ENCODE assay signal across 8 mouse cellular contexts in the genomic region with DNA sequence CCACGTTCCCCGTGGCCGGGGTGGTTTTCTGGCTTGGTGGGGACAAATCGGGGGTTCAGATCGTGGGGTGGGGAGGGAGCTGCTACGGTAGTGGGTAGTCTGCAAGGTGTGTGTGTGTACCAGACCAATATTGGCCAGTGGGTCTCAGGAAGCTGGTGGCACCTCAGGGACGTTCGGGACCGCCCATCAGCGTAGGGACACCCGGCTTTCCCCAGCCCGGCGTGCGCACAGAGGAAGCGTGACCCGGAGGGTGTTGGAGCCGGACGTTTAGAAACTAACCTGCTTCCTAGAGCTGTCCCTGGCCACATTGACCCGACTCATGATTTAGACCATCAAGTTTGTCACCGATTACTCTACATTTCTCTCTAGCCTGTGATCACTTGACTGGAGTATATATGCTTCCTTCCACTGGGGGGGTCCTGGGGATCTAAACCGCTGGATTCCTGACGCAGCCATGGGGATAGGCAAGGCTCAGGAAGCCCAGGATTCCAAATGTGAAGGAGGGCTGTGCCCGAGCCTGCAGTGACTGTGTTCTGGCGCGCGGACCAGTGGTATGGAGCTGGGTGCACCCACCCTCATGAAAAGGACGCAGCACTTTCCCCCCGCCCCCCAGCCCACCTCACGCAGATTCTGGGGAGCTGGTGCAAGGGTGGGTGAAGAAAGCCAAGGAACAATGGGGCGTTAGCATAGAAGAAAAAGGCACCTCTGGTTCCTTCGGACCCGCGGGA.
DNase-seq lines count a peak whose midpoint lies in the region; ATAC-seq lines count a peak whose summit lies in the region.

No protein-coding gene starts in this region.

- DNase-seq in right cerebral cortex, postnatal 4 days: peak; percentile 57
- DNase-seq in right cerebral cortex, adult 2 months (ENCODE audit: low spot score in 2 of 2): no peak
- peak; percentile 55 for DNase-seq in kidney, postnatal 14 days
- no peak for DNase-seq in layer of hippocampus, adult 9-11 months
- DNase-seq in frontal cortex, postnatal 25 days (ENCODE audit: low spot score in 2 of 2): no peak

- H3K9me3 ChIP-seq in heart, embryonic 12.5 days (replicated peaks): no peaks in the 10 kb centered on the region
- no peaks in the 10 kb centered on the region for H3K9me3 ChIP-seq in midbrain, embryonic 13.5 days

- peak overlapping the region; percentile 92 for H3K4me2 ChIP-seq in heart, embryonic 12.5 days
- peak overlapping the region; percentile 80 for H3K4me2 ChIP-seq in midbrain, embryonic 13.5 days (replicated peaks)

- peak overlapping the region; percentile 63 for H3K9ac ChIP-seq in heart, embryonic 12.5 days
- peak overlapping the region; percentile 92 for H3K9ac ChIP-seq in midbrain, embryonic 13.5 days (replicated peaks)

- WGBS in heart, embryonic 12.5 days: under 1% methylated on average over 33 of the region's 33 CpGs
- under 1% methylated on average over 33 of the region's 33 CpGs for WGBS in midbrain, embryonic 13.5 days

- peak overlapping the region; percentile 76 for H3K4me3 ChIP-seq in brown adipose tissue, adult 24 weeks (ENCODE audit: insufficient read depth, low read depth, low read length)
- H3K4me3 ChIP-seq in heart, embryonic 12.5 days: peak overlapping the region; percentile 58
- peak overlapping the region; percentile 86 for H3K4me3 ChIP-seq in midbrain, embryonic 13.5 days (replicated peaks)

- no peak for ATAC-seq in heart, embryonic 12.5 days (ENCODE audit: insufficient number of reproducible peaks, low FRiP score)
- ATAC-seq in midbrain, embryonic 13.5 days: peak; percentile 55

- H3K36me3 ChIP-seq in heart, embryonic 12.5 days: no peaks in the 10 kb centered on the region
- H3K36me3 ChIP-seq in midbrain, embryonic 13.5 days: no peaks in the 10 kb centered on the region

- peaks cover 89% of the 10 kb centered on the region for H3K27me3 ChIP-seq in heart, embryonic 12.5 days (replicated peaks)
- peaks cover 47% of the 10 kb centered on the region for H3K27me3 ChIP-seq in midbrain, embryonic 13.5 days

- peak overlapping the region; percentile 34 for H3K27ac ChIP-seq in brown adipose tissue, adult 24 weeks (replicated peaks; ENCODE audit: low read depth, low read length)
- no peak overlapping the region for H3K27ac ChIP-seq in heart, embryonic 12.5 days (ENCODE audit: poor library complexity, severe bottlenecking)
- peak overlapping the region; percentile 93 for H3K27ac ChIP-seq in midbrain, embryonic 13.5 days

- no peaks in the 10 kb centered on the region; the same call in 1 of the 2 replicates for H3K4me1 ChIP-seq in brown adipose tissue, adult 24 weeks (ENCODE audit: control insufficient read depth, insufficient read depth, insufficient read length, low read length)
- peaks cover 21% of the 10 kb centered on the region for H3K4me1 ChIP-seq in heart, embryonic 12.5 days (replicated peaks)
- H3K4me1 ChIP-seq in midbrain, embryonic 13.5 days (replicated peaks): peaks cover 47% of the 10 kb centered on the region

Comparison
In these comparisons a context has a peak if more than half of its experiments do, and no peak if none do; other contexts are left out.
1. DNase-seq: peak in right cerebral cortex, postnatal 4 days (single experiment) and kidney, postnatal 14 days (single experiment); none in right cerebral cortex, adult 2 months (0 of 2), layer of hippocampus, adult 9-11 months (single experiment) and frontal cortex, postnatal 25 days (0 of 2).
2. Peak in every context shown above with its lines, with median percentiles within 50 percentile points of each other: H3K4me3 ChIP-seq.